Mouse (Mus musculus) layer of hippocampus, postnatal 25 days (tissue): ENCODE measurements around the gene Plxdc1. TPM values are rescaled to one million over a fixed set of nuclear protein-coding genes. Genes with fewer than 3 reads are reported as not detected.
"Not testable (repeated sequence)": the region's sequence is repeated elsewhere in the genome, so short reads cannot be mapped to it uniquely, and the experiment has no call there.

Source experiments
- DNase-seq, 2 experiments: peaks; one replicate each; pipeline ENCODE4 v3.0.0; 2022; ENCODE audit warnings: mixed read lengths in 2 of 2, low spot score in 1 of 2; ENCODE audit errors: extremely low spot score in 1 of 2
- total RNA-seq, 2 experiments: library from RNA; stranded (reverse); gene quantifications; 2 replicates each; pipeline ENCODE4 v1.2.3; 2021

Gene Plxdc1
- total RNA-seq, 2 experiments from 2014 or later, result 8.2 to 9.1 TPM

DNA sequence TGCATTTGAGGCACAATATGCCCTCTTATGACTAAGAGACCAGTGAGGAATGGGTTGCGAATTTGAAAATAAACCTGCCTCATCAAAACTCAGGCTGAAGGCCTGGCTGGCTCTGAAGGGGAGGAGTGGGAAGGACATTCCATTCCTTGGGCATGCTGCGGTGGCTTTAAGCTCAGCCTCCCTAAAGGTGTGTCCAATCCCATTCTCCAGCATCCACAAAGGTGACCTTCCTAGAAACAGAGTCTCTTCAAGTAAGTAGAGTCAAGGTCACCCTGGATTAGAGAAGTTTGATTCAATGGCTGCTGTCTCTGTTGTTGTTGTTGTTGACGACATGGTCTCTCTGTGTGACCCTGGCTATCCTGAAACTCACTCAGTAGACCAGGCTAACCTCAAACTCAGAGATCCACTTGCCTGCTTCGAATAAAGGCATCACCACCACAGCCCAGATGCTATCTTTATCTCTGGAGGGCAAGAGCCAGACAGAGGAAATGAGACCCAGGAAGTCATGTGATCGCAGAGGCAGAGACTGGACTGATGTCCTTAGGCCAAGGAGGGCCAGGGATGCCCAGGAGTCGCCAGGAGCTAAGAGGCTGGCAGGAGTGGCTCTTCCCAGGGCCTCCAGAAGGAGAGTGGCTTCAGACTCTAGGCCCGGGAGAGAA, 27.5 kb downstream of the Plxdc1 start:
- no peak for DNase-seq

DNA sequence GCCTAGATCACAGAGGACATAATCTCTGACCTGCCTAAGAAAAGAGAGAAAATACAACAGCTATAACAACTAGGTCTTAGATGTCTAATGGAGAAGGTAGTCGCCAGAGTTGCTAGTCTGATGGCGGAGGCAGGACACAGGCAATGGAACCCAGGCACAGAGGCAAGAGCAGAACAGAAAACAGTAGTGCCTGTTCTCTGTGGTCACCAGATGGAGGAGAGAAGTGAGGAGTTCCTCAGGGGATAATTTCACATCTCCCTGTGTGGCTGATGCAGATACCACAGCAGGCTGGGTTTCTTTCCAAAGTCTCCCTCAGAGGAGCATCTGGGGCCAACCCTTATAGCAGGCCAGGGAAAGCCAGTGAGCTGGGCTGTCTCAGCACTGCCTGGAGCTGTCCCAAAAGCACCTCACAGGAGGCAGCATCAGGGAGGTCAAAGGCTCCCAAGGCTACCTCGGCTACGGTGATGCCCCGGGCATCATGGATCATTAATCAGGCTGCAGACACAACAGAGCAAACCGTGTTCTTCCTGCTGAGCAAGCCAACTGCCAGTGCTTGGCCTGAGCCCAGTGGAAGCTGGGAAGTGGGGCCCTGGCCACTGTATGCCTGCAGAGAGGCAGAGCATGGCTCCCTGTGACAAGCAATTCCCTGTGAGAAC, 29.2 kb downstream of the Plxdc1 start:
- no peak for DNase-seq

DNA sequence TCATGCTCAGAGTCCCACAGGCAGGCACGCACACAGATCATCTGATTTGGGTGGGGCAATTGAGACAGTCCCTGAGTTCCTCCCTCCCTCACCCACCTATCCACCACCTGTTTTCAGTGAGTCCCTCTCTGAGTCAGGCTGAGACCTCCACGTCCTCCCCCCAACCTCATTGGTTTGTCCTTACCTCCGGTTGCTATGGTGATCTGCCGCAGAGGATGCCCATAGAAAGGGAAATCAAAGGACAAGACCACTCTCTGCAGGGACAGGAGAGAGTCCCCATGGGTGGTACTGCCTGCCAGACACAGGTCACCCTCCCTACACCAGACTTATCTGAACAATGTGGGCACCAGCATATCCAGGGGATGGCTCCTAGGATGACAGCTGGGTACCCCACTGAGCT, 30.3 kb downstream of the Plxdc1 start:
- no peak for DNase-seq

DNA sequence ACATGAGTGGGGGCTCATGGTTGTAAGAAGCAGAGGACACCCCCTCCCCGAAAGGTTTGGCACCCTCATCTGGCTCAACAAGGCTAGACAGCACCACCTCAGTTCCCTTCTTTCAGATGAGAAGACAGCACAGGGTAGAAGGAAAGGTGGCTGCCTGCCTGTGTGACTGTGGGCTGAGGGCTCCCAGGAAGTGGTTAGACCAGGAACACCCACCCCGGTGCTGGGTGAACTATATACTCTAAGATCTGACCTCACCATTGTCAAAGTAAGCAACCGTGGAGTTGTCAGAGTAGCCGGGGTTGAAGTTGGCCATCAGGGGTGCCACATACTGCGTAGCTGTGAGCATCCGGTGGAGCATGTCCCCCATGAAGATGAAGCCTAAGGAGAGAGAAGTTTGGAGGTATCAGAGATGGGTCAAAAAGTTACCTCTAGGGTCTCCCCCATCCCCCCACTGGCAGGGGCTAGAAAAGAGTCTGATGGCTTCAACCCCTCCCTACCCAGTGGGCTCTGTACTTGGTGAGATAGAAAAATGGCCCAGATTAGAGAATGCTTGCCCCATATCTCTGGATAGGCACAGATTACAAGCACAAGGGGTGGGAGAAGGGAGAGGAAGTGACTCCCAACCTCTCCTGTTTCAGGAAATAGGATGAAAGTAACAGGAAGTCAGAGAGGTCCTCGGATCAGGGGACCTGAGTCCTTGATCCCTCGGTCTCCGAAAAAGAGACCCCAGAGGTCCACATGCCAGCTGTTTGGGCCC, 30.9 kb downstream of the Plxdc1 start:
- DNase-seq, result no peak

DNA sequence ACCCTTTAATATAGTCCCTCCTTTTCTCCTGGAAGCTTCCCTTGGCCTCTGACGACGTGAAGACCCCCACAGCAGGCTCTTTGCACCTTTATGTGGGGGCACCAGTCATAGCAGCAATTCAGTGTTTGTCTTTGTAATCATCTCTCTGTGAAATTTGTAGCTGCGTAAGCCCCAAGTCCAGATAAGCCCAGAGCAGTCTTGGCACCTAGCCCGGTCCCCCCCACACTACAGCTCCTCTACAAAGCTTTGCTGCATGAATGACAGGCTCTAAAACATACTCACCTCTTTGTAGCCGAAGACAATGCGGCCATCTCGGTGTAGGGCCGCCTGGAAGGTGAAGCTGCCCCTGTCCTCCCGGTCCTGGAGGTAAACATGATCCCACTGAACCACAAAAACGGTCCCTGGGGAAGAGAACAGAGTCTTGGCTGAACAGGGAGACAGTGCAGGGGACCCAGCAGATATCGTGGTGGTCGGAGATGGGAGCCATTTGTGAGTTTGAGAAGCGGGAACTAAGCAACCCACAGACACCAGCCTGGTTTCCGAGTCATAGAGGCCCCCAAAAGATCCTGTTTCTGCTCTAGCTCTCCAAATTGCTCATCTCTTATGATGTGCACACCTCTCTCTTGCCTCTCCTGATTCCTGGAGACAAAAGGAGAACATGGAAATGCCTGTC, 31.6 kb downstream of the Plxdc1 start:
- no peak for DNase-seq

DNA sequence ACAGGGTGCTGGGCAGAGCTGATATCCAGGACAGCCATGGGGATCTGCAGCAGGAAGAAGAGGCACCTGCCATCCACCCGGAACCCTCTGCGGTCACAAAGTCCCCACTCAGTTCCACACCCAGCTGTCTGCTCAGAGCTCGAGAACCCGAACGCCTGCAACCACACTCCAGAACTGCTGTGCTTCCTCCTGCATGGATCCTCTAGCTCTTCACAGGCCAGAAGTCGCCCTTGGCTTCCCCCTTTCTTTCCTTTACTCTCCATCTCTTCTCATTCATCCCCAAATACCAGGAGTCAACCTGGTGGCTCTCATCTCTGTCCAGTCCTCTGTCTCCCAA, 32.3 kb downstream of the Plxdc1 start:
- DNase-seq, result no peak

DNA sequence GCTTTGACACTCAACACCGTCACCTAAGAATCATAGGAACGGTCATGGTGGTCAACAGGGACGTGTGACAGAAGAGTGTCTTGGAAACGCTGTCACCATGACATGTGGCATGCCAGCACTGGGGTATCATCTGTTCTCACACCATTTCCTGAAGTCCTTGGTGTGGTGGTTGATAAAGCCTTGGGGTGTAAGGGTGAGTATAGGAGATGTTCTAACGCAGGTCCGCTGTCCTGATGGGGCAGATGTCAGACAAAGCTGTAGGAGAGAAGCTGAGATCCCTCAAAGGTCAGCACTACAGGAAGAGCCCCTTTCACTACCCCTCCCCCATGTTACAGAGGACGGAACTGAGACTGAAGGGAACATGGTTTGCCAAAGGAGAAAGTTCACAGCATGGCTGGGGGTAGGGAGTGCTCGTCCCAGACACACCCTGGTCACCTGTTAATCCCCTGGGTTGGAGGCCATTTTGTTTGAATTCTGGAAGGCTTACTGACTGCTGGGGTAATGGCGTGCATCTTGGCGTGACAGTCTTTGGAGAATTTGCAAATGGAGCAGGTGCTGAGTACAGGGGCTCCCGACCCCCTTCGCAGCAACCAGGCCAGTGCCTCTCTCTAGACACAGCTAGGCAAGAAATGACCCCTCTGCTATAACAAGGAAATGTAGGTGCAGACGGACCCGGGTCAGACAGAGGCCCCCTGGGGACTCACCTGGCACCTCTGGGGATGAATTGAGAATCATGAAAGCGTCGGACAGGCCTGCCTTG, 32.9 kb downstream of the Plxdc1 start:
- no peak for DNase-seq

DNA sequence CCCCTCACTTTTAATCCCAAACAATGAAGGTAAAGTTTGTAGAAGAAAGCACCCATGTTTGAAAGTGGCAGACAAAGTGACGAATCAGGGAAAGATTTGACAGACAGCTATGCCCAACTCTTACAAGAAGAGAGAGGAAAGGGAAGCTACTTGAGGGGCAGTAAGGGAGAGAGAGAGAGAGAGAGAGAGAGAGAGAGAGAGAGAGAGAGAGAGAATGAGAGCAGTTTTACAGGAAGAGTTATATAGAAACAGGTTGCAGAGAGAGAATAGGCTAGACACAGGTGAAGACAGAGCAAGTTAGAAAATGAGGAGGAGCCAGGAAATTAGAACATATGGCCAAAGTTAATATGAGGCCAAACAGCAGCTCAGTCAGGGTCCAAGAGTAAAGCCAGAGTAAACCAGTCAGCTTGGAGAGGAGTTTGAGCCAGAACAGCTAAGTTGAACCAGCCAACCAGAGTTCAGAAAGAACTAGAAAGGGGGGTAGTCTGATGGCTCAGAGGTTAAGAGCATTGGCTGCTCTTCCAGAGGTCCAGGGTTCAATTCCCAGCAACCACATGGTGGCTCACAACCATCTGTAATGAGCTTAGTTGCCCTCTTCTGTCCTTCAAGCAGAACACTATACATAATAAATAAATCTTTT, 33.8 kb downstream of the Plxdc1 start:
- DNase-seq, result no peak

DNA sequence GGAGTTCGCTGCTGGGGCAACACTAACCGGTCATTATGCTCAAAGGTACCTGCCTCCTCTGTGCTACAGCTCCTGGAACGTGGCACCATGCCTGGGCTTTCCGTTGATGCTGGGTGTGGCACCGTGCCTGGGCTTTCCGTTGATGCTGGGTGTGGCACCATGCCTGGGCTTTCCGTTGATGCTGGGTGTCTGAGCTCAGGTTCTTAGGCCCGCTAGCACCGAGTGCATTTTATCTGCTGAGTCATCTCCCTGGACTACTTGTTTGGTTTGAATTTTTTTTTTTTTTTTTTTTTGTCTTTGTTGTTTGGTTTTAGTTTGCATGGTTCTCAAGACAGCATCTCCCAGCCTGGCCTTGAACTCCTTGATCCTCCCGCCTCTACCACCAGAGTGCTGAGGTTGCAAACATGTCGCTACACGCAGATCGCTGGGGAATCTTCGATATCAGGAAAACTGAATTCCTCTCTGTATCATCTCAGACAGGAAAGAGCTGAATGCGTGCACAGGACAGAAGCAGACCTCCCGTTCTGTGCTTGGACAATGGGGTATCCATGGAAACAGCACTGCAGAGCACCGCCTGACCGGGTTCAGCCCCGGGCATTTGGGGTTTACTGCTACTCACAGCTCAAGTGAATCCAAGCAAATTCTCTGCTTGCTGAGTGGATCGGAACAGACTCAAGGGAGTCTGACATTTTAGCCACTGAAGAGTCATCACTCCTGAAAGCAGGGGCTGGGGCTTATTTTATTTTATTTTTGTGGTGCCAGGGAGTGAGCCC, 36.4 kb downstream of the Plxdc1 start:
- no peak for DNase-seq

DNA sequence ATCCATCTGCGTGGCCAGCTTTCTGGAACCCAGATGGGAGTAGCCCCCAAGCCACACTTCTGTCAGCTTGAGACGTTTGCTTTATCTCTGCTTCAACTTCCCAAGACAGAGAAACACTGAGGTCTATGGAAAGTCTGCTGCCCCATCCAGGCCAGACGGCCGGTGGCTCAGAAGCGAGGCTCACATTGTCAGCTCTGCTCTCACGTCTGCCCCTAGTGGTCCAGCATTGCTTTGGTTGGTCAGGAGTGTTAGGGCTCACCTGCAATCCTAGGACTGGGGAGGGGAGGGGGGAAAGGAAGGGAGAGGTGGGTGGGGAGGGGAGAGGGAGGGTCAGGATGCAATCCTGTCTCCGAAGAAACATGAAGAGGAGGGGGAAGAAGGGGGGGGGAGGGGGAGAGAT, 38.8 kb downstream of the Plxdc1 start:
- DNase-seq, result peak in 1 of 2 experiments; percentile 51

DNA sequence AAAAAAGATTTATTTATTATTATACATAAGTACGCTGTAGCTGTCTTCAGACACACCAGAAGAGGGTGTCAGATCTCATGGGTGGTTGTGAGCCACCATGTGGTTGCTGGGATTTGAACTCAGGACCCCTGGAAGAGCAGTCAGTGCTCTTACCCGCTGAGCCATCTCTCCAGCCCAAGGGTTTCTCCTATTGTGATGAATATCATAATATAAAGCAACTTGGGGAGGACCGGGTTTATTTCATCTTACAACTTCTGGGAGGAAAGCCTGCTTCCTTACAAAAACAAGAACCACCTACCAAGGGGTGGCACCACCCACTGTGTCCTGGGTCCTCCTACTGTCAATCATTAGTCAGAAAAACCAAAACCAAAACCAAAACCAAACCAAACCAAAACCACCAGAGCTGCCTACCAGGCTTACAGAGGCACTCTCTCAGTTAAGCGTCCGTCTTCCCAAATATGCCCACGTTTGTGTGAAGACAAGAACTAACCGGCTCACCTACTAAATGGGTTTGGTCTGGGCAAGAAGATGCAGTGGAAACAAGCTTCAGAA, 40.4 kb downstream of the Plxdc1 start:
- DNase-seq, result not testable (repeated sequence)

DNA sequence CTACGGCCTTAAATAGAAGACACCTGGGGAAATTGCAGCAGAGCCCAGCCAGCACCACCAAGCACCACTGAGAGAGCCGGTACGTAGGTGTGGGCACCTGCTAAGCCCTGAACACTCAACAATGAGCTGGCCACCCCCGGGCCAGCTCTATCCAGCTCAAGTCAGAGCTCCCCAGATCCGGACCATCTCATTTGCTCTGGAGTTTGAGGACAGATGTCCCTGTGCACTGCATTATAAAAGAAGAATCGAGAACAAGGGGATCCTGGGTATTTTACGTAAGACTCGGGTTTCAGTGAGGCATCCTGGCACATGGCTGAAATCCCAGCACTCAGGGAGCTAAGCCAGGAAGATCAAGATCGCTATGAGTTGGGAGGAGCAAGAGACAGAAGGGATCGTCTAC, 41.2 kb downstream of the Plxdc1 start:
- DNase-seq, result no peak

DNA sequence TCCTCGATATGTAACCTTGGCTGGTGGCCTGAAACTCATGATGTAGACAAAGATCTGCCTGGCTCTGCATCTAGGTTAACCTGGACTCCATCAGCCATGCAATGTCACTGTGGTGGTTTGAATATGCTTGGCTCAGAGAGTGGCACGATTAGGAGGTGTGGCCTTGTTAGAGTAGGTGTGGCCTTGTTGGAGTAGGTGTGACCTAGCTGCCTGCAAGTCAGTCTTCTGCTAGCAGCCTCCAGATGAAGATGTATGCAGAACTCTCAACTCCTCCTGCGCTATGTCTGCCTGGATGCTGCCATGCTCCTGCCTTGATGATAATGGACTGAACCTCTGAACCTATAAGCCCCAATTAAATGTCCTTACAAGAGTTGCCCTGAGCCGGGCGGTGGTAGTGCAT, 43.0 kb downstream of the Plxdc1 start:
- DNase-seq, result no peak

DNA sequence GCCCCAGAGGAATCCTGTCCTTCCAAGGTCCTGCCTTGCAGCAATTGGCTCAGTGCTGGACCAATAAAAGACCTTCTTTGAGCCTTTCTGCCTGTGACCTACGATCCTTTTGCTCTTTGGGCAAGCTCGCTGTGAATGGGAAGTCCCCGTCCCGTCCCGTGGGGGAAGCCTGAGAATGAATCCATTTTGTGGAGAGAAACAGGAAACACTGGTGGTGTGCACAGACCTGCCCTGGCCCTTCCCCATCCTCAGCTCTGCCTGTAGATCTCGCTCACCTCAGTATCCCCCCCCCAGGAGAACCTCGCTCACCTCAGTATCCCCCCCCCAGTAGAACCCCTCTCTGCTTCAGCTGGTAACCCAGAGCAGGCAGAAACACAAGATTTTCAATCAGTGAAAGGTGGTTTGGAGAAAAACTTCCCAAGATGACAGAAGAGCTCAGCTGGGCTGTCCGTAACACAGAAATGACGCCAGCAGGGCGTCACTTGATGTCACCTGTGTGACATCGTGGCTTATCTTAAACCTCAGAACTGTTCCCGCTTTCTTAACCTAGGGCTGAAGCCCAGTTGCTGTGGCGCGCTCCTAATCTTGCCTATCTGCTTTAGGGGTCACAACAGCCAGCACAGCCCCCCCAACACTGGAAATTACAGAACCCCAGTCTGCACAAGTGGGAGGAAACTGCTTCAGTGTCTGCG, 43.7 kb downstream of the Plxdc1 start:
- DNase-seq, result no peak

DNA sequence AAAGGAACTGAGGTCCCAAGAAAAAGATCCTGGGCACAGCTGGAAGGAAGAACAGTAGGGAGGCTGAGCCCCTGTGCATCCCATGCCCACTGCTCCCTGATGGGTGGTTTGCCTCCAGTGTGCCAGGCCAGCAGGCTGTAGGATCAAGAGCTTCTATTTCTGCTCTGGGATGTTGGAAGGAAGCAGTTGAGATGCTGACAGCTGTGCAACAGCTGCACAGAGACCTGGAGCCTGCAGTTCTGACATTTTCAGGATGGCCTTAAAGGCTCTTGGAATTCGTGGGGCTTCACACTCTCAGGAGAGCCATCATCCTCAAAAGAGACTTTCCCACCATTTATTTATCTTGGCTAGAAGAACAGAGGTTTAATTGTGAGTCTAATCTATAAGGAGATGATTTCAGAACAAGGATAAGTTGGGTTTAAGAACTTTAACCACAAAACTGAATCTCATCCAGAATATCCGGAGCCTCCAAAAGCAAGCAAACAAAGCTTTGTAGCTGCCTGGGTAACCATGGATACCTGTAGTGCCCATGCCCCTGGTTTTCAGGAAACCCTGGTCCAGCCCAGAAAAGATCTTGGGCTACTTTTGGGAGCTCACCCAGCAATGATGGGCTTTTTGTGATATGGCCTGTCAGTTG, 48.7 kb downstream of the Plxdc1 start:
- DNase-seq, result no peak

DNA sequence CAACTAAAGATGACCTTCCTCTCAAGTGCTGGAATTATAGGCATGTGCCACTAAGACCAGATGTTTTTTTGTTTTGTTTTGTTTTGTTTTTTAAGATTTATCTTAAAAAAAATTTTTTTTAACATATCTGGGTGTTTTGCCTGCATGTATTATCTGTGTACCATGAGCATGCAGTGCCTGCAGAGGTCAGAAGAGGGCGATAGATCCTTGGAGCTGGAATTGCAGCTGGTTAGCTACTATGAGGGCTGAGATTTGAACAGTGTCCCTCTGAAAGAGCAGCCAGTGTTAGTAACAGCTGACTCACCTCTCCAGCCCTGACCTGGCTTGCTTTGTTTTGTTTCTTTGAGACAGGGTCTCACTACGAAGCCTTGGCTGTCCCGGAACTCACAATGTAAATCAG, 49.5 kb downstream of the Plxdc1 start:
- peak in 1 of 2 experiments; percentile 50 for DNase-seq

DNA sequence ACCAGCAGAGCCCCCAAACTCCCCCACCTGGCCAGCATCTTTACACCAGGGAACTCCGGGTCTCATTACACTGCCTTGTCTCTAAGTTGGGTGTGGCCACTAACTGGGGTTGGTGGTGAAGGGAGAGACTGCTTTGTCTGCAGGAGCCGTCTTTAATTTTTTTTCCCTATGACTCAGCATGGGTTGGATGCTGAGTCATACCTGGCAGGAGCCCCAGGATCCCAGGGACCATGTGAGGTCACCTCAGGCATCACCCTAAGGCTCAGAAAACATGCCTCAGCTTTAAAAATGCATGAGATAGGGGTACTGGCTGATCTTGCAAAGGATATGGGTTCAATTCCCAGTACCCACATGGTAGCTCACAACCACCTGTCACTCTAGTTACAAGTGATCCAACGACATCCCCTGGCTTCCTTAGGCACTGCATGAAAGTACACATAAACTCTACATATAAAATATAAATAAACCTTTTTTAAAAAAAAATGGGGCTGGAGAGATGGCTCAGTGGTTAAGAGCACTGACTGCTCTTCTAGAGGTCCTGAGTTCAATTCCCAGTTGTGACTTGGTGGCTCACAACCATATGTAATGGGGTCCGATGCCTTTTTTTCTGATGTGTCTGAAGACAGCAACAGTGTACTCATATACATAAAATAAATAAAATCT, 50.2 kb downstream of the Plxdc1 start:
- DNase-seq, result no peak
